Mouse (Mus musculus): ENCODE results near the gene Apex2. TPM values are rescaled to one million over a fixed set of nuclear protein-coding genes. Genes with fewer than 3 reads are reported as not detected.

The Apex2 gene
- polyA plus RNA-seq, 1 experiment from 2014 or later = 12.9 TPM

- no peaks in the 10 kb centered on the region for H3K27me3 ChIP-seq (ENCODE audit: insufficient read depth, low read length)
- H3K4me3 ChIP-seq (replicated peaks; ENCODE audit: low read depth, low read length) = peak within 1 kb of the TSS; percentile 48
- H3K9ac ChIP-seq (ENCODE audit: low read depth, low read length) = peak within 1 kb of the TSS; percentile 65
- H3K4me1 ChIP-seq (replicated peaks; ENCODE audit: insufficient read depth, low read length) = no peaks in the 10 kb centered on the region
- 24% methylated on average over 35 of the region's 35 CpGs for WGBS
- H3K36me3 ChIP-seq (ENCODE audit: insufficient read depth, low read length) = no peaks in the 10 kb centered on the region
- peak within 1 kb of the TSS; percentile 82 for H3K27ac ChIP-seq
- peak within 1 kb of the TSS; percentile 58 for H3K4me2 ChIP-seq (ENCODE audit: low read length)
- peak; percentile 92 for ATAC-seq (replicated peaks; ENCODE audit: low FRiP score, low read depth)
- TF ChIP-seq CTCF (IDR thresholded peaks at IDR 0.05; ENCODE audit: low read depth) = peak; percentile 59
- DNase-seq (ENCODE audit: low spot score) = peak; percentile 87
- no peaks in the 10 kb centered on the region for H3K9me3 ChIP-seq (replicated peaks; ENCODE audit: low read length)
These were observed 1.5 kb downstream of the Apex2 start, which contains the start of gene Pfkfb1 for GRCm38 (mm10) chrX:150588023-150588764. Gene Pfkfb1, plus strand, starts transcription at chrX:150588229.

- H3K9me3 ChIP-seq (replicated peaks; ENCODE audit: low read length) = no peaks in the 10 kb centered on the region
- H3K4me1 ChIP-seq (replicated peaks; ENCODE audit: insufficient read depth, low read length) = no peaks in the 10 kb centered on the region
- ATAC-seq (replicated peaks; ENCODE audit: low FRiP score, low read depth) (no peak), DNase-seq (ENCODE audit: low spot score) (no peak)
- H3K27ac ChIP-seq = no peak overlapping the region
- WGBS = 82% methylated on average over 8 of the region's 8 CpGs
- H3K4me2 ChIP-seq (ENCODE audit: low read length) = no peak overlapping the region
- H3K4me3 ChIP-seq (replicated peaks; ENCODE audit: low read depth, low read length) = no peak overlapping the region
- no peak for TF ChIP-seq CTCF (IDR thresholded peaks at IDR 0.05; ENCODE audit: low read depth)
- H3K27me3 ChIP-seq (ENCODE audit: insufficient read depth, low read length) = no peaks in the 10 kb centered on the region
- no peaks in the 10 kb centered on the region for H3K36me3 ChIP-seq (ENCODE audit: insufficient read depth, low read length)
- H3K9ac ChIP-seq (ENCODE audit: low read depth, low read length) = no peak overlapping the region
These were observed 4.6 kb downstream of the Apex2 start for GRCm38 (mm10) chrX:150585116-150585515.

- no peak overlapping the region for H3K9ac ChIP-seq (ENCODE audit: low read depth, low read length)
- ATAC-seq (replicated peaks; ENCODE audit: low FRiP score, low read depth) (no peak; the same call in 1 of the 2 replicates), DNase-seq (ENCODE audit: low spot score) (peak; percentile 3)
- no peaks in the 10 kb centered on the region for H3K27me3 ChIP-seq (ENCODE audit: insufficient read depth, low read length)
- H3K4me2 ChIP-seq (ENCODE audit: low read length) = no peak overlapping the region
- TF ChIP-seq CTCF (IDR thresholded peaks at IDR 0.05; ENCODE audit: low read depth) = no peak
- no peaks in the 10 kb centered on the region for H3K9me3 ChIP-seq (replicated peaks; ENCODE audit: low read length)
- H3K4me3 ChIP-seq (replicated peaks; ENCODE audit: low read depth, low read length) = no peak overlapping the region
- no peaks in the 10 kb centered on the region for H3K4me1 ChIP-seq (replicated peaks; ENCODE audit: insufficient read depth, low read length)
- no peak overlapping the region for H3K27ac ChIP-seq
- H3K36me3 ChIP-seq (ENCODE audit: insufficient read depth, low read length) = no peaks in the 10 kb centered on the region
These were observed 7.7 kb downstream of the Apex2 start for GRCm38 (mm10) chrX:150581921-150582320.

GRCm38 (mm10) chrX:150564644-150565357, 24.9 kb downstream of the Apex2 start:
- no peak for DNase-seq (ENCODE audit: low spot score)
- H3K36me3 ChIP-seq (ENCODE audit: insufficient read depth, low read length) = no peaks in the 10 kb centered on the region
- H3K4me3 ChIP-seq (replicated peaks; ENCODE audit: low read depth, low read length) = no peak overlapping the region
- no peaks in the 10 kb centered on the region for H3K27me3 ChIP-seq (ENCODE audit: insufficient read depth, low read length)
- no peak for TF ChIP-seq CTCF (IDR thresholded peaks at IDR 0.05; ENCODE audit: low read depth)
- no peak overlapping the region for H3K27ac ChIP-seq
- no peak overlapping the region for H3K4me2 ChIP-seq (ENCODE audit: low read length)
- WGBS = 86% methylated on average over 12 of the region's 12 CpGs
- no peaks in the 10 kb centered on the region for H3K9me3 ChIP-seq (replicated peaks; ENCODE audit: low read length)
- no peaks in the 10 kb centered on the region for H3K4me1 ChIP-seq (replicated peaks; ENCODE audit: insufficient read depth, low read length)
- no peak for ATAC-seq (replicated peaks; ENCODE audit: low FRiP score, low read depth)
- no peak overlapping the region for H3K9ac ChIP-seq (ENCODE audit: low read depth, low read length)

GRCm38 (mm10) chrX:150554032-150554431, 35.6 kb downstream of the Apex2 start:
- no peak for ATAC-seq (replicated peaks; ENCODE audit: low FRiP score, low read depth)

GRCm38 (mm10) chrX:150551986-150552385, 37.7 kb downstream of the Apex2 start:
- no peaks in the 10 kb centered on the region for H3K4me1 ChIP-seq (replicated peaks; ENCODE audit: insufficient read depth, low read length)
- no peak for TF ChIP-seq CTCF (IDR thresholded peaks at IDR 0.05; ENCODE audit: low read depth)
- ATAC-seq (replicated peaks; ENCODE audit: low FRiP score, low read depth) (no peak), DNase-seq (ENCODE audit: low spot score) (no peak)
- no peaks in the 10 kb centered on the region for H3K27me3 ChIP-seq (ENCODE audit: insufficient read depth, low read length)
- no peaks in the 10 kb centered on the region for H3K9me3 ChIP-seq (replicated peaks; ENCODE audit: low read length)
- no peaks in the 10 kb centered on the region for H3K36me3 ChIP-seq (ENCODE audit: insufficient read depth, low read length)
- no peak overlapping the region for H3K4me3 ChIP-seq (replicated peaks; ENCODE audit: low read depth, low read length)
- no peak overlapping the region for H3K27ac ChIP-seq
- no peak overlapping the region for H3K4me2 ChIP-seq (ENCODE audit: low read length)
- WGBS = 91% methylated on average over 2 of the region's 2 CpGs
- no peak overlapping the region for H3K9ac ChIP-seq (ENCODE audit: low read depth, low read length)

More at GRCm38 (mm10) chrX:150554032-150554431, 35.6 kb downstream of the Apex2 start:
- Histone ChIP-seq H3K4me2 (ENCODE audit: low read length) (no peak overlapping the region), H3K9ac (ENCODE audit: low read depth, low read length) (no peak overlapping the region), H3K4me3 (replicated peaks; ENCODE audit: low read depth, low read length) (no peak overlapping the region), H3K27ac (no peak overlapping the region), H3K9me3 (replicated peaks; ENCODE audit: low read length) (no peaks in the 10 kb centered on the region), H3K27me3 (ENCODE audit: insufficient read depth, low read length) (no peaks in the 10 kb centered on the region), H3K36me3 (ENCODE audit: insufficient read depth, low read length) (no peaks in the 10 kb centered on the region), H3K4me1 (replicated peaks; ENCODE audit: insufficient read depth, low read length) (no peaks in the 10 kb centered on the region)
- 87% methylated on average over 3 of the region's 3 CpGs for WGBS
- no peak for DNase-seq (ENCODE audit: low spot score)
- TF ChIP-seq CTCF (IDR thresholded peaks at IDR 0.05; ENCODE audit: low read depth) = no peak
